Mouse (Mus musculus) stomach, postnatal 0 days (tissue): ENCODE measurements around the gene Cd22. TPM values are rescaled to one million over a fixed set of nuclear protein-coding genes. Genes with fewer than 3 reads are reported as not detected.
"Not testable (repeated sequence)": the region's sequence is repeated elsewhere in the genome, so short reads cannot be mapped to it uniquely, and the experiment has no call there.

Experiments used
- ATAC-seq: fragments of 200-750 bp; cut with Nextera tagmentation; 2 replicates; pipeline ENCODE4 v1.8.0; 2017; ENCODE audit not compliant: low FRiP score, low TSS enrichment
- DNase-seq: peaks from one replicate; pipeline ENCODE4 v3.0.0-alpha.2; 2016; ENCODE audit warnings: low spot score
- H3K27ac ChIP-seq: fragments of 300-500 bp; sonication (generic); replicated peaks from 2 replicates; pipeline ENCODE4 v1.5.1; 2014; ENCODE audit warnings: mild to moderate bottlenecking, control low read depth
- H3K27me3 ChIP-seq: fragments of 300-500 bp; sonication (generic); 2 replicates; pipeline ENCODE4 v1.6.1; 2014; ENCODE audit warnings: low read length; ENCODE audit not compliant: control insufficient read depth, insufficient read depth
- H3K36me3 ChIP-seq: fragments of 300-500 bp; sonication (generic); 2 replicates; pipeline ENCODE4 v1.6.1; 2014; ENCODE audit warnings: low read length, mixed read lengths; ENCODE audit not compliant: control insufficient read depth, insufficient read depth
- H3K4me1 ChIP-seq: fragments of 300-500 bp; sonication (generic); replicated peaks from 2 replicates; pipeline ENCODE4 v1.6.1; 2014; ENCODE audit warnings: antibody characterized with exemption; ENCODE audit not compliant: control insufficient read depth, insufficient read depth
- H3K4me2 ChIP-seq: fragments of 300-500 bp; sonication (generic); replicated peaks from 2 replicates; pipeline ENCODE4 v1.6.1; 2014; ENCODE audit warnings: low read depth, mild to moderate bottlenecking, control low read depth, moderate library complexity
- H3K4me3 ChIP-seq: fragments of 300-500 bp; sonication (generic); 2 replicates; pipeline ENCODE4 v1.5.1; 2014; ENCODE audit warnings: low read depth, low read length, control low read depth
- H3K9ac ChIP-seq: fragments of 300-500 bp; sonication (generic); 2 replicates; pipeline ENCODE4 v1.6.1; 2014; ENCODE audit warnings: mild to moderate bottlenecking, low read length, control low read depth, mixed read lengths
- H3K9me3 ChIP-seq: fragments of 300-500 bp; sonication (generic); 2 replicates; pipeline ENCODE4 v1.6.1; 2016; ENCODE audit warnings: low read length; ENCODE audit not compliant: control insufficient read depth
- CTCF ChIP-seq: IDR thresholded peaks from 2 replicates; pipeline ENCODE4 v1.5.1; 2016; ENCODE audit warnings: antibody characterized with exemption, low read depth, mild to moderate bottlenecking, moderate library complexity
- EP300 ChIP-seq: optimal IDR thresholded peaks from 2 replicates; pipeline ENCODE3; 2016; ENCODE audit warnings: antibody characterized with exemption
- WGBS: fragments of 180-500 bp; shearing (Covaris S2); extraction: QIAGEN DNeasy Blood & Tissue Kit; methylation state at CpG from one replicate; pipeline ENCODE4 v1.1.7; 2014; 5-methylcytosine and 5-hydroxymethylcytosine counted together
- polyA plus RNA-seq: library from polyadenylated mRNA; unstranded; fragments of >200 nt; fragmentation: Nextera tagmentation; extraction: Ambion mirVana; gene quantifications from 2 replicates; pipeline ENCODE4 v1.2.1, GENCODE M21; 2015

Gene Cd22
- polyA plus RNA-seq, 1 experiment from 2014 or later: 0.05 TPM

- no peak for ATAC-seq
- no peak overlapping the region for H3K4me2 ChIP-seq
- no peak for TF ChIP-seq CTCF
- TF ChIP-seq EP300: no peak
- H3K9me3 ChIP-seq: no peaks in the 10 kb centered on the region
- no peak overlapping the region for H3K27ac ChIP-seq
- H3K36me3 ChIP-seq: no peaks in the 10 kb centered on the region
- no peaks in the 10 kb centered on the region for H3K27me3 ChIP-seq
- H3K9ac ChIP-seq: no peak overlapping the region
- H3K4me3 ChIP-seq: no peak overlapping the region
- no peak for DNase-seq
- 60% methylated on average over 3 of the region's 3 CpGs for WGBS
- no peaks in the 10 kb centered on the region for H3K4me1 ChIP-seq
These were observed 39.8 kb downstream of the Cd22 start for GRCm38 (mm10) chr7:30840306-30840705.

- H3K4me1 ChIP-seq: no peaks in the 10 kb centered on the region
- H3K4me2 ChIP-seq: no peak overlapping the region
- H3K36me3 ChIP-seq: no peaks in the 10 kb centered on the region
- TF ChIP-seq CTCF: no peak
- TF ChIP-seq EP300: no peak
- DNase-seq: no peak
- no peaks in the 10 kb centered on the region for H3K27me3 ChIP-seq
- H3K4me3 ChIP-seq: no peak overlapping the region
- ATAC-seq: no peak
- no peak overlapping the region for H3K9ac ChIP-seq
- H3K9me3 ChIP-seq: no peaks in the 10 kb centered on the region
- H3K27ac ChIP-seq: no peak overlapping the region
These were observed 42.9 kb downstream of the Cd22 start for GRCm38 (mm10) chr7:30837277-30837676.

- H3K27me3 ChIP-seq, H3K4me2 ChIP-seq, DNase-seq, H3K36me3 ChIP-seq, ATAC-seq, H3K4me3 ChIP-seq, H3K27ac ChIP-seq, H3K9ac ChIP-seq, H3K9me3 ChIP-seq, H3K4me1 ChIP-seq: not testable (repeated sequence)
- WGBS: 32% methylated on average over 7 of the region's 11 CpGs
These were observed 47.5 kb downstream of the Cd22 start for GRCm38 (mm10) chr7:30832684-30833083.

GRCm38 (mm10) chr7:30832261-30832660, 47.9 kb downstream of the Cd22 start:
- no peaks in the 10 kb centered on the region for H3K4me1 ChIP-seq
- no peak for DNase-seq
- H3K36me3 ChIP-seq: no peaks in the 10 kb centered on the region
- WGBS: 74% methylated on average over 16 of the region's 17 CpGs
- ATAC-seq: no peak
- H3K9ac ChIP-seq: no peak overlapping the region
- TF ChIP-seq EP300 (no peak), CTCF (no peak)
- H3K9me3 ChIP-seq: no peaks in the 10 kb centered on the region
- no peak overlapping the region for H3K27ac ChIP-seq
- no peaks in the 10 kb centered on the region for H3K27me3 ChIP-seq
- H3K4me2 ChIP-seq: no peak overlapping the region
- H3K4me3 ChIP-seq: no peak overlapping the region

- WGBS: 68% methylated on average over 3 of the region's 3 CpGs
- Histone ChIP-seq H3K27me3 (no peaks in the 10 kb centered on the region), H3K27ac (no peak overlapping the region), H3K9me3 (no peaks in the 10 kb centered on the region), H3K36me3 (no peaks in the 10 kb centered on the region), H3K4me3 (no peak overlapping the region), H3K9ac (no peak overlapping the region), H3K4me2 (no peak overlapping the region), H3K4me1 (no peaks in the 10 kb centered on the region)
- ATAC-seq (no peak), DNase-seq (no peak)
- TF ChIP-seq CTCF (no peak), EP300 (no peak)
These were observed 50.7 kb downstream of the Cd22 start for GRCm38 (mm10) chr7:30829428-30829827.

GRCm38 (mm10) chr7:30828871-30829270, 51.3 kb downstream of the Cd22 start:
- not testable (repeated sequence) for H3K27ac ChIP-seq, H3K4me2 ChIP-seq, DNase-seq, H3K36me3 ChIP-seq, H3K9me3 ChIP-seq, H3K4me3 ChIP-seq, H3K27me3 ChIP-seq, ATAC-seq, H3K4me1 ChIP-seq, H3K9ac ChIP-seq

GRCm38 (mm10) chr7:30826660-30827059, 53.5 kb downstream of the Cd22 start:
- Histone ChIP-seq H3K4me1 (no peaks in the 10 kb centered on the region), H3K27ac (no peak overlapping the region), H3K36me3 (no peaks in the 10 kb centered on the region), H3K9ac (no peak overlapping the region), H3K9me3 (no peaks in the 10 kb centered on the region), H3K27me3 (no peaks in the 10 kb centered on the region), H3K4me2 (no peak overlapping the region), H3K4me3 (no peak overlapping the region)
- TF ChIP-seq EP300 (no peak), CTCF (no peak)
- no peak for DNase-seq
- 87% methylated on average over 10 of the region's 10 CpGs for WGBS
- no peak for ATAC-seq
